Comparison of ENCODE assay signal across 35 mouse cellular contexts in the genomic region with DNA sequence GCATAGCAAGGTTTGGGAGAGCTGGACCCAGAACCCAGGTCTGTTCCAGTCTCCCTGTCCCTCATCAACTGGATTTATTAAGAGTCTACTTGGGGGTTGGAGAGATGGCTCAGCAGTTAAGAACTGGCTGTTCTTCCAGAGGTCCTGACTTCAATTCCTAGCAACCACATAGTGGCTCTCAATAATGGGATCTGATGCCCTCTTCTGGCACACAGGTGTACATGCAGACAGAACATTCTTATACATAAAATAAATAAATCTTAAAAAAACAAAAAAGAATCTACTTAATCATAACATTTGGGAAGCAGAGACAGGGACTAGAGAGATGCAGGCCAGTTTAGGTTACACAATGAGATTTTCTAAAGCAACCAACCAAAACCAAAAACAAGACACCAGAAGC. TPM values are rescaled to one million over a fixed set of nuclear protein-coding genes. Genes with fewer than 3 reads are reported as not detected.
A peak's percentile ranks its signal among the peaks of the same experiment; 100 is the strongest.
DNase-seq lines count a peak whose midpoint lies in the region; ATAC-seq and TF ChIP-seq lines count a peak whose summit lies in the region.
"Had no signal": no experiment of that assay in that cellular context is flagged by ENCODE, and none has a peak within 500 bp of the region (broad histone marks: within the 10 kb centered on the region; RNA-seq: fewer than 3 reads in every experiment).

No protein-coding gene starts in this region.

- no peaks in the 10 kb centered on the region for H3K36me3 ChIP-seq in heart, adult 2 months (ENCODE audit: control insufficient read depth, insufficient read depth, low read length)
- H3K36me3 ChIP-seq in midbrain, postnatal 0 days (ENCODE audit: insufficient read depth, low read length): no peaks in the 10 kb centered on the region
- H3K36me3 ChIP-seq in midbrain, embryonic 15.5 days (replicated peaks): no peaks in the 10 kb centered on the region
- no peaks in the 10 kb centered on the region for H3K36me3 ChIP-seq in stomach, postnatal 0 days (ENCODE audit: control insufficient read depth, insufficient read depth, low read length)
- H3K36me3 ChIP-seq: embryonic facial prominence, embryonic 13.5 days; forebrain, embryonic 10.5 days; kidney, embryonic 15.5 days; limb, embryonic 12.5 days; midbrain, embryonic 12.5 days; stomach, embryonic 15.5 days had no signal

- TF ChIP-seq CTCF in heart, adult 2 months (IDR thresholded peaks at IDR 0.05): peak; percentile 18; the same call in 1 of the 2 replicates
- TF ChIP-seq CTCF in left cerebral cortex, adult 2 months (IDR thresholded peaks at IDR 0.05): peak; percentile 20
- peak; percentile 55 for TF ChIP-seq CTCF in midbrain, postnatal 0 days (IDR thresholded peaks at IDR 0.05)
- peak; percentile 44 for TF ChIP-seq CTCF in stomach, postnatal 0 days (IDR thresholded peaks at IDR 0.05; ENCODE audit: low read depth)

- intact Hi-C loops in heart, adult 2 months (cut with DNase I): no loop called here
- intact Hi-C loops in heart, postnatal 36 days (cut with DNase I): no loop called here
- intact Hi-C loops in left cerebral cortex, adult 2 months (cut with DNase I): no loop called here
- intact Hi-C loops in left cerebral cortex, postnatal 4 days (cut with DNase I): no loop called here

- TF ChIP-seq POLR2A in heart, adult 2 months (IDR thresholded peaks at IDR 0.05; ENCODE audit: insufficient read depth, low read depth, low read length): no peak

- no peak overlapping the region for H3K27ac ChIP-seq in heart, adult 2 months
- H3K27ac ChIP-seq in left cerebral cortex, adult 2 months: no peak overlapping the region
- H3K27ac ChIP-seq in midbrain, postnatal 0 days (ENCODE audit: low read depth, low read length): no peak overlapping the region
- no peak overlapping the region for H3K27ac ChIP-seq in midbrain, embryonic 15.5 days
- H3K27ac ChIP-seq in stomach, postnatal 0 days (replicated peaks): no peak overlapping the region
- H3K27ac ChIP-seq: embryonic facial prominence, embryonic 13.5 days; forebrain, embryonic 10.5 days; kidney, embryonic 15.5 days; limb, embryonic 12.5 days; midbrain, embryonic 12.5 days; stomach, embryonic 15.5 days had no signal

- ATAC-seq in midbrain, postnatal 0 days (ENCODE audit: low FRiP score): no peak
- no peak for ATAC-seq in midbrain, embryonic 15.5 days (replicated peaks)
- ATAC-seq in stomach, postnatal 0 days (ENCODE audit: low FRiP score, low TSS enrichment): no peak
- ATAC-seq: forebrain, embryonic 16.5 days had no signal

- no peaks in the 10 kb centered on the region for H3K9me3 ChIP-seq in midbrain, postnatal 0 days (ENCODE audit: low read length)
- H3K9me3 ChIP-seq in midbrain, embryonic 15.5 days: no peaks in the 10 kb centered on the region
- H3K9me3 ChIP-seq in stomach, postnatal 0 days (ENCODE audit: control insufficient read depth, low read length): no peaks in the 10 kb centered on the region
- H3K9me3 ChIP-seq: embryonic facial prominence, embryonic 13.5 days; forebrain, embryonic 10.5 days; kidney, embryonic 15.5 days; midbrain, embryonic 12.5 days; stomach, embryonic 15.5 days had no signal

- H3K4me3 ChIP-seq in heart, adult 2 months: no peak overlapping the region
- no peak overlapping the region for H3K4me3 ChIP-seq in left cerebral cortex, adult 2 months
- no peak overlapping the region for H3K4me3 ChIP-seq in midbrain, postnatal 0 days (ENCODE audit: low read depth, low read length)
- H3K4me3 ChIP-seq in midbrain, embryonic 15.5 days: no peak overlapping the region
- H3K4me3 ChIP-seq in stomach, postnatal 0 days (ENCODE audit: low read depth, low read length): no peak overlapping the region
- H3K4me3 ChIP-seq: embryonic facial prominence, embryonic 13.5 days; forebrain, embryonic 10.5 days; kidney, embryonic 15.5 days; limb, embryonic 12.5 days; megakaryocyte, embryonic 14.5 days; midbrain, embryonic 12.5 days; stomach, embryonic 15.5 days had no signal

- no peak overlapping the region for H3K4me2 ChIP-seq in midbrain, postnatal 0 days (ENCODE audit: low read depth, low read length, poor library complexity, severe bottlenecking)
- H3K4me2 ChIP-seq in midbrain, embryonic 15.5 days: no peak overlapping the region
- H3K4me2 ChIP-seq in stomach, postnatal 0 days (replicated peaks; ENCODE audit: low read depth): no peak overlapping the region
- H3K4me2 ChIP-seq: limb, embryonic 12.5 days; liver, embryonic 11.5 days; midbrain, embryonic 12.5 days; stomach, embryonic 15.5 days had no signal

- TF ChIP-seq EP300 in heart, adult 2 months (IDR thresholded peaks at IDR 0.05; ENCODE audit: insufficient read depth, low read depth, low read length): no peak
- no peak for TF ChIP-seq EP300 in stomach, postnatal 0 days (optimal IDR thresholded peaks at IDR 0.05)

- peaks cover 8% of the 10 kb centered on the region for H3K27me3 ChIP-seq in heart, adult 2 months (ENCODE audit: control insufficient read depth, insufficient read depth, low read length)
- no peaks in the 10 kb centered on the region for H3K27me3 ChIP-seq in midbrain, postnatal 0 days (ENCODE audit: insufficient read depth, low read length)
- peaks cover 13% of the 10 kb centered on the region; the same call in 1 of the 2 replicates for H3K27me3 ChIP-seq in midbrain, embryonic 15.5 days (replicated peaks)
- no peaks in the 10 kb centered on the region for H3K27me3 ChIP-seq in stomach, postnatal 0 days (ENCODE audit: control insufficient read depth, insufficient read depth, low read length)

- H3K9ac ChIP-seq in heart, adult 2 months (ENCODE audit: low read depth, low read length): no peak overlapping the region
- H3K9ac ChIP-seq in midbrain, postnatal 0 days (replicated peaks; ENCODE audit: low read length, poor library complexity, severe bottlenecking): no peak overlapping the region
- H3K9ac ChIP-seq in midbrain, embryonic 15.5 days: no peak overlapping the region
- H3K9ac ChIP-seq in stomach, postnatal 0 days (ENCODE audit: low read length): no peak overlapping the region
- H3K9ac ChIP-seq: embryonic facial prominence, embryonic 13.5 days; kidney, embryonic 15.5 days; limb, embryonic 12.5 days; midbrain, embryonic 12.5 days; stomach, embryonic 15.5 days had no signal

- no peak for DNase-seq in heart, adult 2 months
- no peak for DNase-seq in heart, postnatal 36 days
- DNase-seq in left cerebral cortex, adult 2 months (ENCODE audit: extremely low spot score in 1 of 2, low spot score in 2 of 2): no peak
- no peak for DNase-seq in left cerebral cortex, postnatal 4 days
- DNase-seq in midbrain, postnatal 0 days (ENCODE audit: low spot score): no peak
- no peak for DNase-seq in stomach, postnatal 0 days (ENCODE audit: low spot score)
- DNase-seq in embryo, embryonic 9.5 days (ENCODE audit: extremely low spot score): no peak
- DNase-seq: adrenal gland, postnatal 14 days; cerebellum, adult 11-12 months; cerebellum, adult 9-11 months; embryo, embryonic 11 days; gastrocnemius, postnatal 10 days; heart, postnatal 14 days; kidney, adult 11 months; kidney, postnatal 36 days; layer of hippocampus, postnatal 36 days; lung, adult 2 months; lung, postnatal 4 days; thymus, postnatal 14 days had no signal

- no peaks in the 10 kb centered on the region for H3K4me1 ChIP-seq in heart, adult 2 months (ENCODE audit: control insufficient read depth, insufficient read depth, low read length)
- no peaks in the 10 kb centered on the region for H3K4me1 ChIP-seq in midbrain, postnatal 0 days (ENCODE audit: insufficient read depth, low read length)
- peaks cover 27% of the 10 kb centered on the region for H3K4me1 ChIP-seq in midbrain, embryonic 15.5 days
- H3K4me1 ChIP-seq in stomach, postnatal 0 days (replicated peaks; ENCODE audit: control insufficient read depth, insufficient read depth): no peaks in the 10 kb centered on the region

- no peaks in the 10 kb centered on the region for H3K79me2 ChIP-seq in heart, adult 2 months (replicated peaks; ENCODE audit: control insufficient read depth, insufficient read depth, low read length)

RNA-seq across cellular contexts. Expression of gene Lactbl1, which starts 13.6 kb away (rescaled TPM):
- not detected for total RNA-seq in heart, adult 2 months (2021)
- polyA plus RNA-seq in heart, adult 2 months (2012; rRNA removed): 0.08 and 0.18 TPM in 2 replicates
- not detected for total RNA-seq in heart, postnatal 36 days (2021)
- total RNA-seq in left cerebral cortex, adult 2 months (2021): under 1 TPM in 1 of 2 experiments, not detected in 1; 0.12 TPM
- under 1 TPM in 1 of 2 experiments, not detected in 1; 0.12 TPM for total RNA-seq in left cerebral cortex, postnatal 4 days (2021)
- 0.93 TPM in 1 of 2 replicates, not detected in the other for total RNA-seq in midbrain, postnatal 0 days (2014; rRNA removed)
- 0.09 TPM in 1 of 2 replicates, not detected in the other for polyA plus RNA-seq in midbrain, postnatal 0 days (2015; fragmentation: Nextera tagmentation; extraction: Ambion mirVana)
- polyA plus RNA-seq in midbrain, embryonic 15.5 days (2015; fragmentation: Nextera tagmentation; extraction: Ambion mirVana): 0.10 and 0.11 TPM in 2 replicates
- polyA plus RNA-seq in stomach, postnatal 0 days (2015; fragmentation: Nextera tagmentation; extraction: Ambion mirVana): not detected in 2 replicates
- total RNA-seq: adrenal gland, postnatal 14 days; gastrocnemius, postnatal 10 days; heart, postnatal 14 days; layer of hippocampus, postnatal 36 days; monocyte, adult 5-6 weeks had no signal
- polyA plus RNA-seq: embryonic facial prominence, embryonic 13.5 days; forebrain, embryonic 10.5 days; heart, embryonic 14.5 days; hindbrain, embryonic 11.5 days; kidney, embryonic 15.5 days; limb, embryonic 12.5 days; liver, embryonic 11.5 days; neural tube, embryonic 14.5 days; stomach, embryonic 15.5 days had no signal

RNA-seq across cellular contexts. Expression of gene Tex46, which starts 25.8 kb away (rescaled TPM):
- total RNA-seq in heart, adult 2 months (2021): not detected
- not detected in 2 replicates for polyA plus RNA-seq in heart, adult 2 months (2012; rRNA removed)
- not detected for total RNA-seq in heart, postnatal 36 days (2021)
- total RNA-seq in left cerebral cortex, adult 2 months (2021): not detected
- total RNA-seq in left cerebral cortex, postnatal 4 days (2021): not detected
- total RNA-seq in midbrain, postnatal 0 days (2014; rRNA removed): not detected in 2 replicates
- not detected in 2 replicates for polyA plus RNA-seq in midbrain, postnatal 0 days (2015; fragmentation: Nextera tagmentation; extraction: Ambion mirVana)
- polyA plus RNA-seq in midbrain, embryonic 15.5 days (2015; fragmentation: Nextera tagmentation; extraction: Ambion mirVana): not detected in 2 replicates
- not detected in 2 replicates for polyA plus RNA-seq in stomach, postnatal 0 days (2015; fragmentation: Nextera tagmentation; extraction: Ambion mirVana)
- total RNA-seq: adrenal gland, postnatal 14 days; gastrocnemius, postnatal 10 days; heart, postnatal 14 days; layer of hippocampus, adult 8-10 months; layer of hippocampus, postnatal 36 days; left cerebral cortex, postnatal 10 days; monocyte, adult 5-6 weeks had no signal
- polyA plus RNA-seq: embryonic facial prominence, embryonic 13.5 days; forebrain, embryonic 10.5 days; forebrain, embryonic 16.5 days; heart, embryonic 14.5 days; hindbrain, embryonic 11.5 days; kidney, embryonic 15.5 days; limb, embryonic 12.5 days; liver, embryonic 11.5 days; lung, adult 2 months; midbrain, embryonic 12.5 days; neural tube, embryonic 14.5 days; stomach, embryonic 15.5 days had no signal

RNA-seq across cellular contexts. Expression of gene Kdm1a, which starts 33.5 kb away (rescaled TPM):
- 10 to 100 TPM; 27.0 to 27.1 TPM for total RNA-seq in heart, adult 2 months (2021)
- polyA plus RNA-seq in heart, adult 2 months (2012; rRNA removed): 18.7 and 28.1 TPM in 2 replicates
- total RNA-seq in heart, postnatal 36 days (2021): 10 to 100 TPM; 28.4 to 33.7 TPM
- total RNA-seq in left cerebral cortex, adult 2 months (2021): 10 to 100 TPM; 86.7 to 91.7 TPM
- 100 to 1,000 TPM; 194 to 205 TPM for total RNA-seq in left cerebral cortex, postnatal 4 days (2021)
- 147 and 183 TPM in 2 replicates for total RNA-seq in midbrain, postnatal 0 days (2014; rRNA removed)
- 40.7 and 47.7 TPM in 2 replicates for polyA plus RNA-seq in midbrain, postnatal 0 days (2015; fragmentation: Nextera tagmentation; extraction: Ambion mirVana)
- polyA plus RNA-seq in midbrain, embryonic 15.5 days (2015; fragmentation: Nextera tagmentation; extraction: Ambion mirVana): 69.9 and 70.7 TPM in 2 replicates
- 13.8 and 15.1 TPM in 2 replicates for polyA plus RNA-seq in stomach, postnatal 0 days (2015; fragmentation: Nextera tagmentation; extraction: Ambion mirVana)
